ENCODE assay signal across 26 mouse cellular contexts in the genomic region with DNA sequence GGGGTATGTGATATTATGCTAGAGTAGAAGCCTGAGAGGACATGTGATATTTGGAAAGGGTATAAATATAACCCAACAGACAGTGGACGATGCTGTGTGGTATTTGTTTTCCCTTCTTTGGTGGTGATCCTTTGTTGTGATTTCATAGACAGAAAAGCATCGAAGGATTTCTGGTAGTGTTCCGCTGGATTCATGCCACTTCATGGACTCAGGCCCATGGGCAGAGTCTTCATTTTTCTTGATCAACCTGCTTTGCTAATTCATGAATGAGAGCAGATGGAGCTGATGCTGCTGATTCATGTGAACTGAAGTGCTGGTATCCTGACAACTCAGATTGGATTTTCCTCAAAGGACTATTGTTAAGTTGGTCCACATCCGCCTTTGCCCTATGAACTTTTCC.
"Had no signal": no experiment of that assay in that cellular context is flagged by ENCODE, and none has a peak within 500 bp of the region (broad histone marks: within the 10 kb centered on the region; RNA-seq: fewer than 3 reads in every experiment).

No protein-coding gene starts in this region.

- H3K27ac ChIP-seq: embryonic facial prominence, embryonic 10.5 days; embryonic facial prominence, embryonic 12.5 days; embryonic facial prominence, embryonic 13.5 days; embryonic facial prominence, embryonic 15.5 days; forebrain, embryonic 10.5 days; forebrain, embryonic 12.5 days; forebrain, embryonic 13.5 days; forebrain, embryonic 15.5 days; gastrocnemius, adult 2 months; heart, adult 2 months; heart, embryonic 10.5 days had no signal

- H3K9ac ChIP-seq: embryonic facial prominence, embryonic 12.5 days; embryonic facial prominence, embryonic 13.5 days; embryonic facial prominence, embryonic 15.5 days; forebrain, embryonic 12.5 days; forebrain, embryonic 13.5 days; forebrain, embryonic 15.5 days; forebrain, postnatal 0 days had no signal

- H3K27me3 ChIP-seq: embryonic facial prominence, embryonic 12.5 days; embryonic facial prominence, embryonic 13.5 days; embryonic facial prominence, embryonic 15.5 days; forebrain, embryonic 12.5 days; forebrain, embryonic 13.5 days; forebrain, embryonic 15.5 days had no signal

- H3K4me2 ChIP-seq: embryonic facial prominence, embryonic 12.5 days; embryonic facial prominence, embryonic 13.5 days; embryonic facial prominence, embryonic 15.5 days; forebrain, embryonic 12.5 days; forebrain, embryonic 13.5 days; forebrain, embryonic 15.5 days had no signal

- H3K36me3 ChIP-seq: embryonic facial prominence, embryonic 10.5 days; embryonic facial prominence, embryonic 12.5 days; embryonic facial prominence, embryonic 13.5 days; embryonic facial prominence, embryonic 15.5 days; forebrain, embryonic 10.5 days; forebrain, embryonic 12.5 days; forebrain, embryonic 15.5 days; heart, embryonic 10.5 days had no signal

- H3K4me1 ChIP-seq: embryonic facial prominence, embryonic 10.5 days; embryonic facial prominence, embryonic 12.5 days; embryonic facial prominence, embryonic 13.5 days; embryonic facial prominence, embryonic 15.5 days; forebrain, embryonic 10.5 days; forebrain, embryonic 12.5 days; forebrain, embryonic 13.5 days; forebrain, embryonic 15.5 days; heart, embryonic 10.5 days had no signal

- DNase-seq: cerebellum, adult 9-10 months; cerebellum, adult 9-11 months; cerebellum, postnatal 25 days; cerebellum, postnatal 36 days; embryo, embryonic 11 days; forebrain, postnatal 0 days; gastrocnemius, adult 2 months; gastrocnemius, postnatal 10 days; gastrocnemius, postnatal 14 days; gastrocnemius, postnatal 25 days; gastrocnemius, postnatal 36 days; heart, adult 11 months; heart, adult 18-20 months; heart, adult 2 months had no signal

- H3K9me3 ChIP-seq: embryonic facial prominence, embryonic 10.5 days; embryonic facial prominence, embryonic 12.5 days; embryonic facial prominence, embryonic 13.5 days; embryonic facial prominence, embryonic 15.5 days; forebrain, embryonic 12.5 days; forebrain, embryonic 13.5 days; forebrain, embryonic 15.5 days; heart, embryonic 10.5 days had no signal

- H3K4me3 ChIP-seq: embryonic facial prominence, embryonic 10.5 days; embryonic facial prominence, embryonic 12.5 days; embryonic facial prominence, embryonic 13.5 days; embryonic facial prominence, embryonic 15.5 days; erythroblast, embryonic 14.5 days; forebrain, embryonic 10.5 days; forebrain, embryonic 12.5 days; forebrain, embryonic 13.5 days; forebrain, embryonic 15.5 days; gastrocnemius, adult 2 months; heart, adult 2 months; heart, embryonic 10.5 days had no signal

- ATAC-seq: forebrain, embryonic 13.5 days; forebrain, embryonic 14.5 days; forebrain, embryonic 15.5 days; forebrain, embryonic 16.5 days; forebrain, postnatal 0 days had no signal
